Mouse (Mus musculus) heart, embryonic 11.5 days (tissue): ENCODE results near the gene Zfp599. TPM values are rescaled to one million over a fixed set of nuclear protein-coding genes. Genes with fewer than 3 reads are reported as not detected.

Experiments
- ATAC-seq: fragments of 200-750 bp; cut with Nextera tagmentation; replicated peaks from 2 replicates; pipeline ENCODE4 v1.8.0; 2017; ENCODE audit warnings: moderate library complexity; ENCODE audit not compliant: insufficient number of reproducible peaks, low FRiP score, low TSS enrichment
- H3K27ac ChIP-seq: fragments of 300-500 bp; sonication (generic); 2 replicates; pipeline ENCODE4 v1.5.1; 2014; ENCODE audit warnings: mild to moderate bottlenecking, low read depth, low read length
- H3K27me3 ChIP-seq: fragments of 300-500 bp; sonication (generic); 2 replicates; pipeline ENCODE4 v1.6.1; 2014; ENCODE audit warnings: mild to moderate bottlenecking, low read length, mixed read lengths; ENCODE audit not compliant: control insufficient read depth, insufficient read depth
- H3K36me3 ChIP-seq: fragments of 300-500 bp; sonication (generic); 2 replicates; pipeline ENCODE4 v1.6.1; 2014; ENCODE audit warnings: mild to moderate bottlenecking, low read length, moderate library complexity, mixed read lengths; ENCODE audit not compliant: control insufficient read depth, insufficient read depth
- H3K4me1 ChIP-seq: fragments of 300-500 bp; sonication (generic); 2 replicates; pipeline ENCODE4 v1.6.1; 2014; ENCODE audit warnings: low read length; ENCODE audit not compliant: control insufficient read depth, insufficient read depth
- H3K4me2 ChIP-seq: fragments of 300-500 bp; sonication (generic); 2 replicates; pipeline ENCODE4 v1.6.1; 2014; ENCODE audit warnings: mild to moderate bottlenecking, moderate library complexity
- H3K4me3 ChIP-seq: fragments of 300-500 bp; sonication (generic); 2 replicates; pipeline ENCODE4 v1.5.1; 2014; ENCODE audit warnings: low read depth, low read length
- H3K9ac ChIP-seq: fragments of 300-500 bp; sonication (generic); 2 replicates; pipeline ENCODE4 v1.6.1; 2014; ENCODE audit warnings: mild to moderate bottlenecking, low read depth, low read length, moderate library complexity
- H3K9me3 ChIP-seq: fragments of 300-500 bp; sonication (generic); replicated peaks from 2 replicates; pipeline ENCODE4 v1.6.1; 2016; ENCODE audit warnings: low read length; ENCODE audit not compliant: control insufficient read depth
- WGBS: fragments of 180-500 bp; shearing (Covaris S2); extraction: QIAGEN DNeasy Blood & Tissue Kit; methylation state at CpG from one replicate; pipeline ENCODE4 v1.1.7; 2014; ENCODE audit not compliant: insufficient replicate concordance; 5-methylcytosine and 5-hydroxymethylcytosine counted together
- polyA plus RNA-seq: library from polyadenylated mRNA; unstranded; fragments of >200 nt; fragmentation: Nextera tagmentation; extraction: Ambion mirVana; gene quantifications from 2 replicates; pipeline ENCODE4 v1.2.1, GENCODE M21; 2014

Gene Zfp599
- polyA plus RNA-seq, 1 experiment from 2014 or later: 5.6 TPM

- no peak overlapping the region for H3K27ac ChIP-seq
- H3K9me3 ChIP-seq: 0 out of 2 replicates have a peak, but pooled peaks cover 1% of the 10 kb centered on the region
- 70% methylated on average over 1 of the region's 1 CpGs for WGBS
- H3K36me3 ChIP-seq: no peaks in the 10 kb centered on the region; the same call in 1 of the 2 replicates
- H3K9ac ChIP-seq: no peak overlapping the region
- H3K4me3 ChIP-seq: no peak overlapping the region
- no peak for ATAC-seq
- H3K27me3 ChIP-seq: no peaks in the 10 kb centered on the region
- H3K4me1 ChIP-seq: peaks cover 8% of the 10 kb centered on the region; the same call in 1 of the 2 replicates
- no peak overlapping the region for H3K4me2 ChIP-seq
Measured at GRCm38 (mm10) chr9:22261594-22261993, 1.9 kb upstream of the Zfp599 start.

GRCm38 (mm10) chr9:22260092-22260422 is 362 bp upstream of the Zfp599 start:
- peaks cover 8% of the 10 kb centered on the region; the same call in 1 of the 2 replicates for H3K4me1 ChIP-seq
- H3K27me3 ChIP-seq: no peaks in the 10 kb centered on the region
- peaks cover 10% of the 10 kb centered on the region; the same call in 1 of the 2 replicates for H3K36me3 ChIP-seq
- no peak overlapping the region for H3K27ac ChIP-seq
- H3K9ac ChIP-seq: no peak overlapping the region; the same call in 1 of the 2 replicates
- ATAC-seq: no peak
- H3K9me3 ChIP-seq: peaks cover 3% of the 10 kb centered on the region; the same call in 1 of the 2 replicates
- peak overlapping the region; percentile 61 for H3K4me3 ChIP-seq
- H3K4me2 ChIP-seq: peak overlapping the region; percentile 66
- 23% methylated on average over 3 of the region's 3 CpGs for WGBS

GRCm38 (mm10) chr9:22258784-22259183 is 911 bp downstream of the Zfp599 start:
- peaks cover 15% of the 10 kb centered on the region for H3K36me3 ChIP-seq
- peak overlapping the region; percentile 72 for H3K9ac ChIP-seq
- peak overlapping the region; percentile 61 for H3K4me3 ChIP-seq
- H3K4me2 ChIP-seq: peak overlapping the region; percentile 66
- 80% methylated on average over 8 of the region's 8 CpGs for WGBS
- H3K27ac ChIP-seq: no peak overlapping the region
- peaks cover 3% of the 10 kb centered on the region; the same call in 1 of the 2 replicates for H3K9me3 ChIP-seq
- no peaks in the 10 kb centered on the region for H3K27me3 ChIP-seq
- no peak for ATAC-seq
- H3K4me1 ChIP-seq: peaks cover 7% of the 10 kb centered on the region; the same call in 1 of the 2 replicates

GRCm38 (mm10) chr9:22256579-22256978 is 3.1 kb downstream of the Zfp599 start:
- 86% methylated on average over 4 of the region's 4 CpGs for WGBS
- Histone ChIP-seq H3K36me3 (peaks cover 32% of the 10 kb centered on the region), H3K4me3 (no peak overlapping the region), H3K9ac (no peak overlapping the region), H3K9me3 (peaks cover 3% of the 10 kb centered on the region), H3K27me3 (no peaks in the 10 kb centered on the region), H3K4me2 (no peak overlapping the region), H3K4me1 (peaks cover 2% of the 10 kb centered on the region; the same call in 1 of the 2 replicates), H3K27ac (no peak overlapping the region)
- ATAC-seq: no peak

GRCm38 (mm10) chr9:22244242-22244641 is 15.5 kb downstream of the Zfp599 start:
- Histone ChIP-seq H3K9me3 (peaks cover 10% of the 10 kb centered on the region), H3K4me2 (no peak overlapping the region), H3K36me3 (peaks cover 68% of the 10 kb centered on the region), H3K4me3 (no peak overlapping the region), H3K27me3 (no peaks in the 10 kb centered on the region), H3K9ac (no peak overlapping the region), H3K4me1 (no peaks in the 10 kb centered on the region), H3K27ac (no peak overlapping the region)
- ATAC-seq: no peak
- 93% methylated on average over 2 of the region's 2 CpGs for WGBS

GRCm38 (mm10) chr9:22240001-22240400 is 19.7 kb downstream of the Zfp599 start:
- WGBS: 92% methylated on average over 4 of the region's 4 CpGs
- Histone ChIP-seq H3K27me3 (no peaks in the 10 kb centered on the region), H3K4me2 (no peak overlapping the region), H3K4me1 (no peaks in the 10 kb centered on the region), H3K9ac (no peak overlapping the region), H3K4me3 (no peak overlapping the region), H3K9me3 (no peaks in the 10 kb centered on the region), H3K27ac (no peak overlapping the region), H3K36me3 (peaks cover 73% of the 10 kb centered on the region)
- ATAC-seq: no peak

- no peak for ATAC-seq
- Histone ChIP-seq H3K36me3 (peaks cover 5% of the 10 kb centered on the region; the same call in 1 of the 2 replicates), H3K4me3 (no peak overlapping the region), H3K27ac (no peak overlapping the region), H3K4me1 (no peaks in the 10 kb centered on the region), H3K4me2 (no peak overlapping the region), H3K27me3 (no peaks in the 10 kb centered on the region), H3K9ac (no peak overlapping the region), H3K9me3 (no peaks in the 10 kb centered on the region)
Measured at GRCm38 (mm10) chr9:22230556-22230955, 29.1 kb downstream of the Zfp599 start.

GRCm38 (mm10) chr9:22230061-22230460 is 29.6 kb downstream of the Zfp599 start:
- H3K4me3 ChIP-seq: no peak overlapping the region
- H3K36me3 ChIP-seq: peaks cover 2% of the 10 kb centered on the region; the same call in 1 of the 2 replicates
- ATAC-seq: no peak
- no peak overlapping the region for H3K4me2 ChIP-seq
- H3K27ac ChIP-seq: no peak overlapping the region
- no peaks in the 10 kb centered on the region for H3K9me3 ChIP-seq
- no peaks in the 10 kb centered on the region for H3K4me1 ChIP-seq
- WGBS: 82% methylated on average over 3 of the region's 3 CpGs
- no peak overlapping the region for H3K9ac ChIP-seq
- no peaks in the 10 kb centered on the region for H3K27me3 ChIP-seq

- Histone ChIP-seq H3K27ac (no peak overlapping the region), H3K27me3 (no peaks in the 10 kb centered on the region), H3K9ac (no peak overlapping the region), H3K4me3 (no peak overlapping the region), H3K36me3 (no peaks in the 10 kb centered on the region), H3K9me3 (no peaks in the 10 kb centered on the region), H3K4me2 (no peak overlapping the region), H3K4me1 (no peaks in the 10 kb centered on the region)
- no peak for ATAC-seq
- 78% methylated on average over 7 of the region's 7 CpGs for WGBS
Measured at GRCm38 (mm10) chr9:22229386-22230026, 30.2 kb downstream of the Zfp599 start.
